Comparison of ENCODE assay signal across 8 mouse cellular contexts in genomic region chr6:39870271-39871135, GRCm38 (mm10). TPM values are rescaled to one million over a fixed set of nuclear protein-coding genes. Genes with fewer than 3 reads are reported as not detected.
A peak's percentile ranks its signal among the peaks of the same experiment; 100 is the strongest.
DNase-seq lines count a peak whose midpoint lies in the region; ATAC-seq lines count a peak whose summit lies in the region.

No protein-coding gene starts in this region.

- no peaks in the 10 kb centered on the region for H3K9me3 ChIP-seq in forebrain, embryonic 12.5 days
- H3K9me3 ChIP-seq in neural tube, embryonic 12.5 days = no peaks in the 10 kb centered on the region

- H3K9ac ChIP-seq in forebrain, embryonic 12.5 days = peak overlapping the region; percentile 87
- H3K9ac ChIP-seq in neural tube, embryonic 12.5 days = peak overlapping the region; percentile 84

- intact Hi-C loops in heart, postnatal 36 days (cut with DNase I) = no loop called here
- intact Hi-C loops in left cerebral cortex, postnatal 4 days (cut with DNase I) = loop anchor here (5.0 to 10.0 kb wide), 4 partner anchors 264 to 522 kb away; no protein-coding TSS in a partner anchor

- DNase-seq in heart, adult 11 months = peak; percentile 78
- no peak for DNase-seq in heart, postnatal 36 days
- DNase-seq in brain, embryonic 18.5 days (ENCODE audit: low read depth, low spot score) = peak; percentile 81
- DNase-seq in left cerebral cortex, postnatal 4 days = peak; percentile 86
- DNase-seq in spleen, postnatal 4 days (ENCODE audit: low spot score in 2 of 2) = no peak

- peaks cover 27% of the 10 kb centered on the region for H3K4me1 ChIP-seq in forebrain, embryonic 12.5 days
- H3K4me1 ChIP-seq in neural tube, embryonic 12.5 days = peaks cover 11% of the 10 kb centered on the region

- under 1% methylated on average over 28 of the region's 28 CpGs for WGBS in forebrain, embryonic 12.5 days
- WGBS in neural tube, embryonic 12.5 days = under 1% methylated on average over 28 of the region's 28 CpGs

- H3K4me3 ChIP-seq in forebrain, embryonic 12.5 days (replicated peaks) = peak overlapping the region; percentile 71
- H3K4me3 ChIP-seq in neural tube, embryonic 12.5 days = peak overlapping the region; percentile 58

- no peaks in the 10 kb centered on the region for H3K36me3 ChIP-seq in forebrain, embryonic 12.5 days (replicated peaks)
- H3K36me3 ChIP-seq in neural tube, embryonic 12.5 days = no peaks in the 10 kb centered on the region

- H3K27me3 ChIP-seq in forebrain, embryonic 12.5 days = peaks cover 17% of the 10 kb centered on the region
- H3K27me3 ChIP-seq in neural tube, embryonic 12.5 days (replicated peaks) = no peaks in the 10 kb centered on the region

- peak; percentile 30; the same call in 1 of the 2 replicates for ATAC-seq in forebrain, embryonic 12.5 days (ENCODE audit: low FRiP score)
- peak; percentile 52 for ATAC-seq in inflammation-experienced regulatory T-cells, adult 6 months
- peak; percentile 5; the same call in 1 of the 2 replicates for ATAC-seq in neural tube, embryonic 12.5 days (ENCODE audit: low FRiP score, low read depth)

- peak overlapping the region; percentile 91 for H3K27ac ChIP-seq in forebrain, embryonic 12.5 days
- 0 out of 2 replicates have a peak overlapping the region, but pooled peaks have one; percentile 72 for H3K27ac ChIP-seq in neural tube, embryonic 12.5 days

- peak overlapping the region; percentile 95 for H3K4me2 ChIP-seq in forebrain, embryonic 12.5 days
- H3K4me2 ChIP-seq in neural tube, embryonic 12.5 days (replicated peaks) = peak overlapping the region; percentile 94

RNA-seq across cellular contexts. Expression of gene Tmem178b, which starts 2.6 kb away (rescaled TPM):
- under 1 TPM; 0.36 to 0.60 TPM for total RNA-seq in heart, postnatal 36 days (2021)
- polyA plus RNA-seq in forebrain, embryonic 12.5 days (2016; fragmentation: Nextera tagmentation; extraction: Ambion mirVana) = 14.6 and 15.5 TPM in 2 replicates
- not detected for polyA plus RNA-seq in inflammation-experienced regulatory T-cells, adult 6 months (2017; shearing (Covaris generic))
- total RNA-seq in left cerebral cortex, postnatal 4 days (2021) = 100 to 1,000 TPM; 258 to 291 TPM
- 18.4 and 19.5 TPM in 2 replicates for polyA plus RNA-seq in neural tube, embryonic 12.5 days (2016; fragmentation: Nextera tagmentation; extraction: Ambion mirVana)

RNA-seq across cellular contexts. Expression of gene Mrps33, which starts 59.7 kb away (rescaled TPM):
- 100 to 1,000 TPM in 1 of 2 experiments, 10 to 100 TPM in 1; 96.8 to 106 TPM for total RNA-seq in heart, postnatal 36 days (2021)
- 258 and 263 TPM in 2 replicates for polyA plus RNA-seq in forebrain, embryonic 12.5 days (2016; fragmentation: Nextera tagmentation; extraction: Ambion mirVana)
- polyA plus RNA-seq in inflammation-experienced regulatory T-cells, adult 6 months (2017; shearing (Covaris generic)) = 100 to 1,000 TPM; 158 to 249 (median 247) TPM
- 10 to 100 TPM; 81.4 to 95.0 TPM for total RNA-seq in left cerebral cortex, postnatal 4 days (2021)
- 231 and 233 TPM in 2 replicates for polyA plus RNA-seq in neural tube, embryonic 12.5 days (2016; fragmentation: Nextera tagmentation; extraction: Ambion mirVana)

Comparison
In these comparisons a context has a peak if more than half of its experiments do, and no peak if none do; other contexts are left out.
1. DNase-seq: peak in heart, adult 11 months (single experiment), brain, embryonic 18.5 days (single experiment) and left cerebral cortex, postnatal 4 days (single experiment); none in heart, postnatal 36 days (0 of 2) and spleen, postnatal 4 days (0 of 2).
2. RNA of gene Tmem178b, which starts 2.6 kb away (polyA plus RNA-seq): 18.4 to 19.5 TPM in neural tube, embryonic 12.5 days and 14.6 to 15.5 TPM in forebrain, embryonic 12.5 days; not detected in inflammation-experienced regulatory T-cells, adult 6 months; every median in the first group is over 10 times any median in the second.
3. Peak in every context shown above with its lines, with median percentiles within 50 percentile points of each other: ATAC-seq.